Mouse (Mus musculus): ENCODE measurements around the gene Syt9. TPM values are rescaled to one million over a fixed set of nuclear protein-coding genes. Genes with fewer than 3 reads are reported as not detected.

The Syt9 gene
- polyA plus RNA-seq (2015; fragmentation: Nextera tagmentation; extraction: Ambion mirVana) = 0.15 and 0.20 TPM in 2 replicates

DNA sequence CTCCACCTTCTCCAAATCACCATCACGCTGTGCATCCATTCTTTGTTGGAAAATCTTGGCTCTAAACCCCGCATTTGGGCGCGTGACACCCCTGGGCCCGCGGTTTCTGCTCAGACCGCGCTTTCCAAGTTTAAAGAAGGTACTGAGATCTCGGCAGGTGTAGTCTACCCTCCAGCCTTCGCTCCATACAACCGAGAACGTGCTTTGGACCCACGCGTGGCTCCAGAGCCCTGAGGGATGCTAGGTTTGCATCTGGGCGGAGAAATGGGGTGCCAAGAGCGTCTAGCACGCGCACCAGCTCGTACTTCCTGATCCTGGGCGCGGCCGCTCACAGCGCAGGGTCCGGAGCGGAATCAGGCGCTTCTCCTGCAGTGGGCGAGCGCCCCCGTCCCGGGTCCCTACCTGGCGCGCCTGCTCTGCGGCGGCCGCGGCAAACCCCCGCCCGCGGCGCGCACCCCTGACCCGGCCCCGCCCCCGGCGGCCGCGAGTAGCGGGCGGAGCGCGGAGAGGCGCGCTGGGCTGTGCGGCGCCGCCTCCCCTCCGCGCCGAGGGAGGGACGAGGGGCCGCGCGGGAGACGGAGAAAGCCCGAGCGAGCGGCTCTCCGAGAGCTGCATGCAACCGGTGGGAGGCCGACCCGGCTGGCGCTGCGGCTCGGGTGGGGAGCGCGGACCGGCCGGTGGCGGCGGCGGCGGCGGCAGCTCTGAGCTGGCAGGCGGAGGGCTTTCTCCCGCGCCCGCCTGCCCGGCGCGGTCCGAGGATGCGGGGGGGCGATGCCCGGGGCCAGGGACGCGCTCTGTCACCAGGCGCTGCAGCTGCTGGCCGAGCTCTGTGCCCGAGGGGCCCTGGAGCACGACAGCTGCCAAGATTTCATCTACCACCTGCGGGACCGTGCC is at the start of gene Syt9:
Gene Syt9, plus strand, starts transcription at position 497 of the 894 bp plus-strand sequence.
- no peaks in the 10 kb centered on the region for H3K9me3 ChIP-seq (replicated peaks)
- no peaks in the 10 kb centered on the region for H3K36me3 ChIP-seq (replicated peaks)
- peaks cover 51% of the 10 kb centered on the region for H3K27me3 ChIP-seq
- no peak within 1 kb of the TSS for H3K9ac ChIP-seq
- 1% methylated on average over 97 of the region's 102 CpGs for WGBS (ENCODE audit: insufficient replicate concordance)
- ATAC-seq (ENCODE audit: insufficient read depth) = peak; percentile 54; the same call in 1 of the 2 replicates
- no peaks in the 10 kb centered on the region; the same call in 1 of the 2 replicates for H3K4me1 ChIP-seq (replicated peaks)
- H3K27ac ChIP-seq (replicated peaks) = no peak within 1 kb of the TSS
- peak within 1 kb of the TSS; percentile 51 for H3K4me3 ChIP-seq (replicated peaks)
- H3K4me2 ChIP-seq = peak within 1 kb of the TSS; percentile 64

GRCm38 (mm10) chr7:107339013-107339412 is 31.5 kb upstream of the Syt9 start:
- H3K9ac ChIP-seq = no peak overlapping the region
- H3K27ac ChIP-seq (replicated peaks) = no peak overlapping the region
- no peak overlapping the region for H3K4me3 ChIP-seq (replicated peaks)
- no peaks in the 10 kb centered on the region for H3K36me3 ChIP-seq (replicated peaks)
- no peaks in the 10 kb centered on the region for H3K27me3 ChIP-seq
- WGBS (ENCODE audit: insufficient replicate concordance) = 61% methylated on average over 5 of the region's 5 CpGs
- no peaks in the 10 kb centered on the region for H3K4me1 ChIP-seq (replicated peaks)
- ATAC-seq (ENCODE audit: insufficient read depth) = no peak
- no peaks in the 10 kb centered on the region for H3K9me3 ChIP-seq (replicated peaks)
- H3K4me2 ChIP-seq = no peak overlapping the region

DNA sequence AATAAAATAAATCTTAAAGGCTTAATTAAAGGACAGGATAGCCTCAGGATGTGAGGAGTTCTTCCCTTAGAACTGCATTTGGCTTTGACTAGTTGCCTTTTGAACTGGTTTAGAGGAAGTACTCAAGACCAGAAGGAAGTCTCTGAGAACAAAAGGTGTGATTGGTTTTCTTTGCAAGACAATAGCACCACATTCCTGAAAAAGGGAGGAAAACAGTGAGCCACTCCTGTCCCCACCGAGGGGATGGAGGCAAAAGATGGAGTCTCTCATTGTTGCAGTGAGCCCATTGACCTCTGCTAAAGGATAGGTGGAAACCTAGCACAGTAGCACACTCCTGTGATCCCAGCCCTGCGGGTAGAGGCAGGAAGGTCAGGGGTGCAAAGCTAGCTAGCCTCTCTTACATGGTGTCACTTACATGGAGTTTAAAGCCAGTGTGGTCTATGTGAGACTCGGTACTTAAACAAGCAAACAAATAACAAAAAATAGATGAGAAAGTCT is 30.9 kb upstream of the Syt9 start:
- Histone ChIP-seq H3K27ac (replicated peaks) (no peak overlapping the region), H3K27me3 (no peaks in the 10 kb centered on the region), H3K36me3 (replicated peaks) (no peaks in the 10 kb centered on the region), H3K4me1 (replicated peaks) (no peaks in the 10 kb centered on the region), H3K4me3 (replicated peaks) (no peak overlapping the region), H3K9ac (no peak overlapping the region), H3K9me3 (replicated peaks) (no peaks in the 10 kb centered on the region), H3K4me2 (no peak overlapping the region)
- 39% methylated on average over 3 of the region's 3 CpGs for WGBS (ENCODE audit: insufficient replicate concordance)
- no peak for ATAC-seq (ENCODE audit: insufficient read depth)

DNA sequence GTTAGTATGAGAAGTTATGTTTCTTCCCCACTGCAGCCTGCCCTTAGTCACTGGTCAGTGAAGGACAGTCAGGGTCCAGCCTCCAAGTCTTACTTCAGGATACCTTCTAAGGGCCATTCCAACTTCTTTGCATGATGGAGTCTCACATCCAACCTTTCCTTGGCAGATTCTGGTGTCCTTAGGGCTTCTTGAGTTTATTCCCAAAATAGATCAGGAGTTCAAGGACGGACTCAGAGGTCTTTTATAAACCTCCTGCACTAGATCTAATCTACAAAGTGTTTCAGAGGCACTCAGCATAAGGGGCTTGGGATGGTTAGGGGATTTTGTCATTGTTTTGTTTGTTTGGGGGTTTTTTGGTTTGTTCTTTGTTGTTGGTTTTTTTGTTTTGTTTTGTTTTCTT is 30.3 kb upstream of the Syt9 start:
- Histone ChIP-seq H3K36me3 (replicated peaks) (no peaks in the 10 kb centered on the region), H3K4me2 (no peak overlapping the region), H3K9me3 (replicated peaks) (no peaks in the 10 kb centered on the region), H3K4me1 (replicated peaks) (no peaks in the 10 kb centered on the region), H3K4me3 (replicated peaks) (no peak overlapping the region), H3K27me3 (no peaks in the 10 kb centered on the region), H3K9ac (no peak overlapping the region), H3K27ac (replicated peaks) (no peak overlapping the region)
- WGBS (ENCODE audit: insufficient replicate concordance) = 26% methylated on average over 1 of the region's 1 CpGs
- no peak for ATAC-seq (ENCODE audit: insufficient read depth)

GRCm38 (mm10) chr7:107341519-107342190 is 28.9 kb upstream of the Syt9 start:
- Histone ChIP-seq H3K9ac (no peak overlapping the region), H3K4me2 (no peak overlapping the region), H3K36me3 (replicated peaks) (no peaks in the 10 kb centered on the region), H3K4me1 (replicated peaks) (no peaks in the 10 kb centered on the region), H3K9me3 (replicated peaks) (no peaks in the 10 kb centered on the region), H3K27me3 (no peaks in the 10 kb centered on the region), H3K27ac (replicated peaks) (no peak overlapping the region), H3K4me3 (replicated peaks) (no peak overlapping the region)
- WGBS (ENCODE audit: insufficient replicate concordance) = 54% methylated on average over 8 of the region's 8 CpGs
- ATAC-seq (ENCODE audit: insufficient read depth) = no peak

DNA sequence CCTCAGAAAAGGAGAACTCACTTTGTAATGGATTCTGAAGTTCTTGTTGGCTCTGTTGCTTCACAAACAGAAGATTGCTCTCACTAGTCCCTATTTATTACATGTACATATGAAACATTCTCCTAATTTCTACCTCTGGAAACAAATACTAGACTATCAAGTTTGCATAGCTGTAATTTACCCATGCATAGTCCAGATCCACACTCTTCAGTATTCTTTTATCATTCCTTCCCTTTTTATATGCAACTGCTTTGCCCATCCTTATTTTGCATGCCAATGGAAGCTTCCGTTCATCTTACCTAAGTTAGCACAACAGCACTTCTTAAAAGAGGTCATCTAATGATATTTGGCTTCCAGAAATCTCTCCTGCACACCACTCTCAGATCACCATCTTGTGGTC is 21.3 kb upstream of the Syt9 start:
- Histone ChIP-seq H3K9me3 (replicated peaks) (no peaks in the 10 kb centered on the region), H3K36me3 (replicated peaks) (no peaks in the 10 kb centered on the region), H3K4me2 (no peak overlapping the region), H3K4me3 (replicated peaks) (no peak overlapping the region), H3K27me3 (no peaks in the 10 kb centered on the region), H3K4me1 (replicated peaks) (no peaks in the 10 kb centered on the region), H3K27ac (replicated peaks) (no peak overlapping the region), H3K9ac (no peak overlapping the region)
- 69% methylated on average over 1 of the region's 1 CpGs for WGBS (ENCODE audit: insufficient replicate concordance)
- no peak for ATAC-seq (ENCODE audit: insufficient read depth)

DNA sequence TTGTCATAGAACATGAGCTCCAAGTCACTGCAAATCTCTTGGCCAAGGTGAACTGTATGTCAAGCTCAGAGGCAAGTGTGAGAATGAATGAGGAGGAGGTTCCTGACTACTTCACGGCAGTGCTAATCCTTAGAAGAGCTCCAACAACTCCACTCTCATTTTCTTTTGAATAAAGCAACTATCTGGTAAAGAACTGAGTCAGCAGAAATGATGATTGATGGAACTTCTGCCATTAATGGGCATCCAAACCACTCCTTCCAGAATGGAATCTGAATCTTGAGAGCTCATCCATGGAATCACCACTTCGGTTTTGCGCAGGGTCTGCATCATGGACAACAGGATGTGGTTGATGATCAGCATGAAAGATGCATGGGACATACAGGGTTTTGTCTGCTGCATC is 8.4 kb upstream of the Syt9 start:
- no peak overlapping the region for H3K27ac ChIP-seq (replicated peaks)
- WGBS (ENCODE audit: insufficient replicate concordance) = 63% methylated on average over 3 of the region's 3 CpGs
- no peak overlapping the region for H3K4me3 ChIP-seq (replicated peaks)
- H3K27me3 ChIP-seq = no peaks in the 10 kb centered on the region
- ATAC-seq (ENCODE audit: insufficient read depth) = no peak
- H3K36me3 ChIP-seq (replicated peaks) = no peaks in the 10 kb centered on the region
- H3K9ac ChIP-seq = no peak overlapping the region
- no peaks in the 10 kb centered on the region for H3K9me3 ChIP-seq (replicated peaks)
- no peaks in the 10 kb centered on the region for H3K4me1 ChIP-seq (replicated peaks)
- no peak overlapping the region for H3K4me2 ChIP-seq

DNA sequence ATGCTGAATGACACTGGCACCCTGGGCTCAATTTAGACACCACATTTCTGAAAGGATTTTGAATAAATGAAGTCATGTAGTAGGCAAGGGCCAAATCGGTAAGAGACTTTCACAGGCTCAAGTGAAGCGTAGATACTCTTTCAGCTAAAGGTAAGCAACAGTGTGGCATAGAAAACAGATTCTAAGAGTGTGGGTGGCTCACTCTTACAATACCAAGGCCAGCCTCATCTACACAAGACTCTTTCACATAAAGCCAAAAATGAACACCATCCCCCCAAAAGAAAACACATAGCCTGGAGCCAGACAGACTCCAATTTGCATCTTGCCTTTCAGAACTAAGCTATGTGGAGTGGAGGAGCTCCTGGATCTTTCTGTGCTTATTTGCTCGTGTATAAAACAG is 7.9 kb upstream of the Syt9 start:
- Histone ChIP-seq H3K9ac (no peak overlapping the region), H3K27ac (replicated peaks) (no peak overlapping the region), H3K4me1 (replicated peaks) (no peaks in the 10 kb centered on the region), H3K27me3 (no peaks in the 10 kb centered on the region), H3K4me3 (replicated peaks) (no peak overlapping the region), H3K9me3 (replicated peaks) (no peaks in the 10 kb centered on the region), H3K4me2 (no peak overlapping the region), H3K36me3 (replicated peaks) (no peaks in the 10 kb centered on the region)
- ATAC-seq (ENCODE audit: insufficient read depth) = no peak
- 45% methylated on average over 3 of the region's 3 CpGs for WGBS (ENCODE audit: insufficient replicate concordance)

- Histone ChIP-seq H3K4me3 (replicated peaks) (peak overlapping the region; percentile 51), H3K36me3 (replicated peaks) (no peaks in the 10 kb centered on the region), H3K4me1 (replicated peaks) (no peaks in the 10 kb centered on the region; the same call in 1 of the 2 replicates), H3K4me2 (peak overlapping the region; percentile 64), H3K27ac (replicated peaks) (no peak overlapping the region), H3K9ac (no peak overlapping the region), H3K27me3 (peaks cover 51% of the 10 kb centered on the region), H3K9me3 (replicated peaks) (no peaks in the 10 kb centered on the region)
- no peak for ATAC-seq (ENCODE audit: insufficient read depth)
- 3% methylated on average over 43 of the region's 45 CpGs for WGBS (ENCODE audit: insufficient replicate concordance)
These were observed 795 bp downstream of the Syt9 start for GRCm38 (mm10) chr7:107371126-107371920.

- no peak overlapping the region for H3K9ac ChIP-seq
- no peaks in the 10 kb centered on the region for H3K27me3 ChIP-seq
- WGBS (ENCODE audit: insufficient replicate concordance) = 59% methylated on average over 5 of the region's 5 CpGs
- no peaks in the 10 kb centered on the region for H3K36me3 ChIP-seq (replicated peaks)
- no peaks in the 10 kb centered on the region for H3K9me3 ChIP-seq (replicated peaks)
- ATAC-seq (ENCODE audit: insufficient read depth) = no peak
- H3K27ac ChIP-seq (replicated peaks) = no peak overlapping the region
- H3K4me3 ChIP-seq (replicated peaks) = no peak overlapping the region
- H3K4me2 ChIP-seq = no peak overlapping the region
- H3K4me1 ChIP-seq (replicated peaks) = no peaks in the 10 kb centered on the region
These were observed 10.0 kb downstream of the Syt9 start for GRCm38 (mm10) chr7:107380562-107380961.

DNA sequence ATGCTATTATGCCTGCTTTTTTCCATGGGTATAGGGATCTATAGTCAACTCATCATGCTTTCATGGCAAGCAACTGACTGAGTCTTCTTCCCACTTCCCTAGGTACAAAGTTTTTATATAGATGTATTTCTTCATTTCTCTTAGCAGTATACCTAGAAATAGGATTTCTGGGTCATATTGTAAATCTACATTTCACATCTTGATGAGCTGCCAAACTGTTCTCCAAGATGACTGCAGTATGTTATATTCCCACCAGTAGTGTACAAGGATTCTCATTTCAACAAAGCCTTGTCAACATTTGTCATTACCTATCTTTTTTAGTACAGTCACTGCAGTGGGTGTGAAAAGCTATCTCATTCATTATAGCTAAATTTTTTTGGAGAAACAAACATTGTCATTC is 19.1 kb downstream of the Syt9 start:
- H3K4me1 ChIP-seq (replicated peaks) = no peaks in the 10 kb centered on the region
- H3K9ac ChIP-seq = no peak overlapping the region
- H3K4me3 ChIP-seq (replicated peaks) = no peak overlapping the region
- H3K4me2 ChIP-seq = no peak overlapping the region
- H3K27me3 ChIP-seq = no peaks in the 10 kb centered on the region
- H3K36me3 ChIP-seq (replicated peaks) = no peaks in the 10 kb centered on the region
- no peak for ATAC-seq (ENCODE audit: insufficient read depth)
- H3K9me3 ChIP-seq (replicated peaks) = no peaks in the 10 kb centered on the region
- H3K27ac ChIP-seq (replicated peaks) = no peak overlapping the region
